Mouse (Mus musculus): Measurements from ENCODE around the gene Arhgap30. TPM values are rescaled to one million over a fixed set of nuclear protein-coding genes. Genes with fewer than 3 reads are reported as not detected.

The Arhgap30 gene
- polyA plus RNA-seq, 1 experiment from 2014 or later = 1.5 TPM

GRCm38 (mm10) chr1:171382096-171382620 is 6.6 kb upstream of the Arhgap30 start:
- H3K4me1 ChIP-seq = peaks cover 20% of the 10 kb centered on the region
- no peaks in the 10 kb centered on the region for H3K9me3 ChIP-seq
- H3K27ac ChIP-seq = no peak overlapping the region
- no peak overlapping the region for H3K4me2 ChIP-seq (replicated peaks)
- H3K36me3 ChIP-seq = no peaks in the 10 kb centered on the region
- H3K9ac ChIP-seq = no peak overlapping the region
- H3K4me3 ChIP-seq = no peak overlapping the region
- ATAC-seq (ENCODE audit: low FRiP score, low read depth) = no peak
- WGBS = 86% methylated on average over 11 of the region's 11 CpGs
- H3K27me3 ChIP-seq = peaks cover 57% of the 10 kb centered on the region

GRCm38 (mm10) chr1:171384361-171384760 is 4.4 kb upstream of the Arhgap30 start:
- Histone ChIP-seq H3K4me1 (peaks cover 26% of the 10 kb centered on the region), H3K36me3 (no peaks in the 10 kb centered on the region), H3K9me3 (no peaks in the 10 kb centered on the region), H3K27me3 (peaks cover 43% of the 10 kb centered on the region), H3K4me3 (no peak overlapping the region), H3K4me2 (replicated peaks) (no peak overlapping the region), H3K27ac (no peak overlapping the region), H3K9ac (no peak overlapping the region)
- 63% methylated on average over 9 of the region's 9 CpGs for WGBS
- ATAC-seq (ENCODE audit: low FRiP score, low read depth) = no peak

GRCm38 (mm10) chr1:171385171-171385570 is 3.6 kb upstream of the Arhgap30 start:
- no peak for ATAC-seq (ENCODE audit: low FRiP score, low read depth)
- Histone ChIP-seq H3K27me3 (peaks cover 35% of the 10 kb centered on the region), H3K27ac (no peak overlapping the region), H3K4me1 (peaks cover 19% of the 10 kb centered on the region), H3K4me3 (no peak overlapping the region), H3K36me3 (no peaks in the 10 kb centered on the region), H3K4me2 (replicated peaks) (no peak overlapping the region), H3K9me3 (no peaks in the 10 kb centered on the region), H3K9ac (no peak overlapping the region)
- WGBS = 75% methylated on average over 9 of the region's 9 CpGs

- peaks cover 12% of the 10 kb centered on the region for H3K4me1 ChIP-seq
- H3K27me3 ChIP-seq = peaks cover 18% of the 10 kb centered on the region
- peak overlapping the region; percentile 41; the same call in 1 of the 2 replicates for H3K4me2 ChIP-seq (replicated peaks)
- H3K9me3 ChIP-seq = no peaks in the 10 kb centered on the region
- peak overlapping the region; percentile 7; the same call in 1 of the 2 replicates for H3K27ac ChIP-seq
- 7% methylated on average over 6 of the region's 6 CpGs for WGBS
- ATAC-seq (ENCODE audit: low FRiP score, low read depth) = peak; percentile 57
- no peak overlapping the region for H3K9ac ChIP-seq
- no peaks in the 10 kb centered on the region for H3K36me3 ChIP-seq
- no peak overlapping the region for H3K4me3 ChIP-seq
These were observed 1.7 kb upstream of the Arhgap30 start for GRCm38 (mm10) chr1:171387099-171387498.

GRCm38 (mm10) chr1:171390101-171390500 is 1.3 kb downstream of the Arhgap30 start:
- peaks cover 12% of the 10 kb centered on the region for H3K4me1 ChIP-seq
- H3K27me3 ChIP-seq = no peaks in the 10 kb centered on the region
- ATAC-seq (ENCODE audit: low FRiP score, low read depth) = no peak
- no peaks in the 10 kb centered on the region for H3K9me3 ChIP-seq
- H3K27ac ChIP-seq = no peak overlapping the region
- no peak overlapping the region for H3K4me3 ChIP-seq
- H3K4me2 ChIP-seq (replicated peaks) = no peak overlapping the region
- no peaks in the 10 kb centered on the region for H3K36me3 ChIP-seq
- H3K9ac ChIP-seq = no peak overlapping the region
- WGBS = 62% methylated on average over 4 of the region's 4 CpGs

GRCm38 (mm10) chr1:171401821-171402220 is 13.1 kb downstream of the Arhgap30 start:
- no peaks in the 10 kb centered on the region for H3K9me3 ChIP-seq
- H3K4me3 ChIP-seq = no peak overlapping the region
- ATAC-seq (ENCODE audit: low FRiP score, low read depth) = no peak
- H3K9ac ChIP-seq = no peak overlapping the region
- H3K27ac ChIP-seq = no peak overlapping the region
- no peaks in the 10 kb centered on the region for H3K27me3 ChIP-seq
- no peaks in the 10 kb centered on the region for H3K36me3 ChIP-seq
- no peaks in the 10 kb centered on the region for H3K4me1 ChIP-seq
- 69% methylated on average over 4 of the region's 4 CpGs for WGBS
- H3K4me2 ChIP-seq (replicated peaks) = no peak overlapping the region

- WGBS = 72% methylated on average over 9 of the region's 9 CpGs
- no peak overlapping the region for H3K9ac ChIP-seq
- no peaks in the 10 kb centered on the region for H3K36me3 ChIP-seq
- no peaks in the 10 kb centered on the region for H3K9me3 ChIP-seq
- no peak overlapping the region for H3K4me2 ChIP-seq (replicated peaks)
- peaks cover 4% of the 10 kb centered on the region; the same call in 1 of the 2 replicates for H3K27me3 ChIP-seq
- H3K4me3 ChIP-seq = no peak overlapping the region
- no peak overlapping the region for H3K27ac ChIP-seq
- H3K4me1 ChIP-seq = no peaks in the 10 kb centered on the region
- ATAC-seq (ENCODE audit: low FRiP score, low read depth) = no peak
These were observed 14.2 kb downstream of the Arhgap30 start for GRCm38 (mm10) chr1:171402991-171403390.

GRCm38 (mm10) chr1:171407263-171407662 is 18.5 kb downstream of the Arhgap30 start:
- H3K27ac ChIP-seq = no peak overlapping the region
- H3K9me3 ChIP-seq = no peaks in the 10 kb centered on the region
- no peaks in the 10 kb centered on the region for H3K36me3 ChIP-seq
- H3K4me2 ChIP-seq (replicated peaks) = no peak overlapping the region
- no peak for ATAC-seq (ENCODE audit: low FRiP score, low read depth)
- no peak overlapping the region for H3K4me3 ChIP-seq
- no peaks in the 10 kb centered on the region for H3K4me1 ChIP-seq
- 80% methylated on average over 4 of the region's 5 CpGs for WGBS
- H3K27me3 ChIP-seq = peaks cover 15% of the 10 kb centered on the region; the same call in 1 of the 2 replicates
- H3K9ac ChIP-seq = no peak overlapping the region

GRCm38 (mm10) chr1:171410231-171410630 is 21.5 kb downstream of the Arhgap30 start:
- Histone ChIP-seq H3K27me3 (peaks cover 15% of the 10 kb centered on the region; the same call in 1 of the 2 replicates), H3K27ac (no peak overlapping the region), H3K9ac (no peak overlapping the region), H3K4me2 (replicated peaks) (no peak overlapping the region), H3K4me1 (peaks cover 14% of the 10 kb centered on the region), H3K4me3 (no peak overlapping the region), H3K9me3 (no peaks in the 10 kb centered on the region), H3K36me3 (peaks cover 2% of the 10 kb centered on the region)
- no peak for ATAC-seq (ENCODE audit: low FRiP score, low read depth)
- WGBS = 90% methylated on average over 1 of the region's 1 CpGs

GRCm38 (mm10) chr1:171410947-171411484 is 22.3 kb downstream of the Arhgap30 start, which contains the start of gene Usf1:
Gene Usf1 (plus strand): TSS chr1:171411313.
- H3K27ac ChIP-seq = peak within 1 kb of the TSS; percentile 88
- ATAC-seq (ENCODE audit: low FRiP score, low read depth) = peak; percentile 96

GRCm38 (mm10) chr1:171411492-171411941 is 22.8 kb downstream of the Arhgap30 start:
- Histone ChIP-seq H3K27ac (peak overlapping the region; percentile 88), H3K9ac (peak overlapping the region; percentile 93), H3K4me2 (replicated peaks) (peak overlapping the region; percentile 75), H3K36me3 (peaks cover 15% of the 10 kb centered on the region), H3K4me3 (peak overlapping the region; percentile 94), H3K27me3 (peaks cover 15% of the 10 kb centered on the region; the same call in 1 of the 2 replicates), H3K4me1 (peaks cover 14% of the 10 kb centered on the region), H3K9me3 (no peaks in the 10 kb centered on the region)
- under 1% methylated on average over 38 of the region's 39 CpGs for WGBS
- peak; percentile 79 for ATAC-seq (ENCODE audit: low FRiP score, low read depth)

More at GRCm38 (mm10) chr1:171410947-171411484, 22.3 kb downstream of the Arhgap30 start, which contains the start of gene Usf1:
- Histone ChIP-seq H3K9ac (peak within 1 kb of the TSS; percentile 93), H3K4me1 (peaks cover 14% of the 10 kb centered on the region), H3K9me3 (no peaks in the 10 kb centered on the region), H3K36me3 (peaks cover 10% of the 10 kb centered on the region), H3K4me2 (replicated peaks) (peak within 1 kb of the TSS; percentile 75), H3K4me3 (peak within 1 kb of the TSS; percentile 94), H3K27me3 (peaks cover 15% of the 10 kb centered on the region; the same call in 1 of the 2 replicates)
- under 1% methylated on average over 36 of the region's 36 CpGs for WGBS

GRCm38 (mm10) chr1:171412001-171412441 is 23.3 kb downstream of the Arhgap30 start:
- Histone ChIP-seq H3K9ac (peak overlapping the region; percentile 93), H3K4me1 (peaks cover 14% of the 10 kb centered on the region), H3K4me2 (replicated peaks) (peak overlapping the region; percentile 75), H3K27ac (peak overlapping the region; percentile 88), H3K36me3 (peaks cover 20% of the 10 kb centered on the region), H3K9me3 (no peaks in the 10 kb centered on the region), H3K4me3 (peak overlapping the region; percentile 94), H3K27me3 (peaks cover 15% of the 10 kb centered on the region; the same call in 1 of the 2 replicates)
- 2% methylated on average over 20 of the region's 20 CpGs for WGBS
- ATAC-seq (ENCODE audit: low FRiP score, low read depth) = 0 out of 2 replicates have a peak, but pooled peaks have one; percentile 26

Data from limb, embryonic 13.5 days (tissue).